Mouse (Mus musculus) stomach, postnatal 0 days (tissue): ENCODE measurements at regions not wholly inside any gene's neighbourhood (a gene's known extent, or its start where the extent isn't known, plus 50 kb on each side); places are given as distances from the start of the nearest gene placed in this dataset.

ENCODE experiments used
- ATAC-seq: fragments of 200-750 bp; cut with Nextera tagmentation; 2 replicates; pipeline ENCODE4 v1.8.0; 2017; ENCODE audit not compliant: low FRiP score, low TSS enrichment
- DNase-seq: peaks from one replicate; pipeline ENCODE4 v3.0.0-alpha.2; 2016; ENCODE audit warnings: low spot score
- H3K27ac ChIP-seq: fragments of 300-500 bp; sonication (generic); replicated peaks from 2 replicates; pipeline ENCODE4 v1.5.1; 2014; ENCODE audit warnings: mild to moderate bottlenecking, control low read depth
- H3K27me3 ChIP-seq: fragments of 300-500 bp; sonication (generic); 2 replicates; pipeline ENCODE4 v1.6.1; 2014; ENCODE audit warnings: low read length; ENCODE audit not compliant: control insufficient read depth, insufficient read depth
- H3K36me3 ChIP-seq: fragments of 300-500 bp; sonication (generic); 2 replicates; pipeline ENCODE4 v1.6.1; 2014; ENCODE audit warnings: low read length, mixed read lengths; ENCODE audit not compliant: control insufficient read depth, insufficient read depth
- H3K4me1 ChIP-seq: fragments of 300-500 bp; sonication (generic); replicated peaks from 2 replicates; pipeline ENCODE4 v1.6.1; 2014; ENCODE audit warnings: antibody characterized with exemption; ENCODE audit not compliant: control insufficient read depth, insufficient read depth
- H3K4me2 ChIP-seq: fragments of 300-500 bp; sonication (generic); replicated peaks from 2 replicates; pipeline ENCODE4 v1.6.1; 2014; ENCODE audit warnings: low read depth, mild to moderate bottlenecking, control low read depth, moderate library complexity
- H3K4me3 ChIP-seq: fragments of 300-500 bp; sonication (generic); 2 replicates; pipeline ENCODE4 v1.5.1; 2014; ENCODE audit warnings: low read depth, low read length, control low read depth
- H3K9ac ChIP-seq: fragments of 300-500 bp; sonication (generic); 2 replicates; pipeline ENCODE4 v1.6.1; 2014; ENCODE audit warnings: mild to moderate bottlenecking, low read length, control low read depth, mixed read lengths
- H3K9me3 ChIP-seq: fragments of 300-500 bp; sonication (generic); 2 replicates; pipeline ENCODE4 v1.6.1; 2016; ENCODE audit warnings: low read length; ENCODE audit not compliant: control insufficient read depth
- CTCF ChIP-seq: IDR thresholded peaks from 2 replicates; pipeline ENCODE4 v1.5.1; 2016; ENCODE audit warnings: antibody characterized with exemption, low read depth, mild to moderate bottlenecking, moderate library complexity
- EP300 ChIP-seq: optimal IDR thresholded peaks from 2 replicates; pipeline ENCODE3; 2016; ENCODE audit warnings: antibody characterized with exemption
- WGBS: fragments of 180-500 bp; shearing (Covaris S2); extraction: QIAGEN DNeasy Blood & Tissue Kit; methylation state at CpG from one replicate; pipeline ENCODE4 v1.1.7; 2014; 5-methylcytosine and 5-hydroxymethylcytosine counted together

DNA sequence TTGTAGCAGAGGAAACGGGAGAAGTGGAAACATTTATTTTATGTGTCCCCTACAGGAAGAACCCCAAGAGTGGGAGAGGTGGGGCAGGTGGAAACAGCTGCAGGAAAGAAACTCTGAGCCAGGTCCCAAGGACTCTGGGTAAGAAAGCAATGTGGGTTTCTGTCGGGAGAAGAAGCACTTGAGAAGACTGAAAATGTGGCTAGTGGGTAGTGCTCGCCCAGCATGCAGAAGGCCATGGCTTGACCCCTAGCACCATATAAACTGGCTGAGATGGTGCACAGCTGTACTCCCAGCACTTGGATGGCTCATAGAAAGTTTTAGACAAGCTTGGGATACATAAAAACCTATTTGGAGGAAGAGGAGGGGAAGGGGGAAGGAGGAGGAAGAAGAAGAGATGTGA lies 71.9 kb upstream of the Jade1 start:
- Histone ChIP-seq H3K9ac (no peak overlapping the region), H3K27me3 (no peaks in the 10 kb centered on the region), H3K4me2 (no peak overlapping the region), H3K27ac (no peak overlapping the region), H3K4me1 (no peaks in the 10 kb centered on the region), H3K4me3 (no peak overlapping the region), H3K9me3 (no peaks in the 10 kb centered on the region), H3K36me3 (no peaks in the 10 kb centered on the region)
- DNase-seq = no peak
- WGBS = 57% methylated on average over 3 of the region's 3 CpGs
- ATAC-seq = no peak
- TF ChIP-seq EP300 (no peak), CTCF (no peak)

DNA sequence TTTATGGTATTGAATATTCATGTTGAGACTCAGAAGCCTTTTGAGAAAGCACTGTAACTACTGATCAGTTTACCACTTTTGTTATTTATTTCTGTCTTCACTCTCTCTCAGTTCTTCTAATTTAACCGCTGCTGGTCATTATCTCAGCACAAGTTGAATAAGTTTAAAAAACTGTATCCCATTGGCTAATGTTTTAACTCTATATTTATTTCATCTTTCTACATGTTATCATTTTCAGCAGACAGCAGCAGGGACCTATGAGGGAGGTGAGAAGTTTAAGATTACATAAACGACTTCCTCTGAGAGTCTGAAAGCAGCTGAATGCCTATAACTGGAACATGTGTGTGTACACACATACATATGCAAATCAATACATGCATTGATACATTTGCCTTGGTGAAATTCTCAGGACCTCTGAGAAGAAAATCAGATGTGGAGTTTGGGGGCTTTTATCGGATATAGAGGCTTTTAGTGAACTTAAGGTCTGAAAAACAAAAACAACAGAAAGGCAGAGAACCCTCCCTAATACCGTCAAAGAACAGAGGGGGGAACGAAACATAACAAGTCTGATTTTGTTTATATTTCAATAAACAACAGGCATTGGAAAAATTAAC lies 72.5 kb upstream of the Jade1 start:
- no peak for ATAC-seq
- 35% methylated on average over 5 of the region's 5 CpGs for WGBS
- Histone ChIP-seq H3K4me1 (no peaks in the 10 kb centered on the region), H3K9me3 (no peaks in the 10 kb centered on the region), H3K36me3 (no peaks in the 10 kb centered on the region), H3K4me2 (no peak overlapping the region), H3K4me3 (no peak overlapping the region), H3K9ac (no peak overlapping the region), H3K27me3 (no peaks in the 10 kb centered on the region), H3K27ac (no peak overlapping the region)
- no peak for TF ChIP-seq CTCF
- TF ChIP-seq EP300 = no peak
- no peak for DNase-seq

DNA sequence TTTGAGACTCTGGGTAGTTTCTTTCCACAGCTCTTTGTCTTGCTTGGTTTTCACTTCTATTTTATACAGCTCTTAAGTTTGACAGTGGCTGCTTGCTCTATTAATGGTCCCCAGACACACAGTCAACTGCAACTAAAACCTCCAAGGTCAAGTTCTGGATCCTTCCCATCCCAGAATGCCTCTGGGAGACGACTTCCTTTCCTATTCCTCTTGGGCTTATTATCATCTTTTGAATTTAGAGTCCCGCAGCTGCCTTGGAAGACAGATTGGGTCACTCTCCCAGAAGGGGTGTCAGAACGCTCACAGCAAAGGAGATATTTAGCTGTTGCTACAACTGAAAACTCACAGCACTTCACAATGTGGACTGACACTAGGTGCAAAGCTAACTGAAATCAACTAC lies 75.3 kb upstream of the Jade1 start:
- ATAC-seq = no peak
- Histone ChIP-seq H3K27ac (no peak overlapping the region), H3K9me3 (no peaks in the 10 kb centered on the region), H3K4me3 (no peak overlapping the region), H3K9ac (no peak overlapping the region), H3K4me1 (no peaks in the 10 kb centered on the region), H3K36me3 (no peaks in the 10 kb centered on the region), H3K4me2 (no peak overlapping the region), H3K27me3 (no peaks in the 10 kb centered on the region)
- no peak for DNase-seq
- TF ChIP-seq EP300 (no peak), CTCF (no peak)
- WGBS = 51% methylated on average over 3 of the region's 3 CpGs

DNA sequence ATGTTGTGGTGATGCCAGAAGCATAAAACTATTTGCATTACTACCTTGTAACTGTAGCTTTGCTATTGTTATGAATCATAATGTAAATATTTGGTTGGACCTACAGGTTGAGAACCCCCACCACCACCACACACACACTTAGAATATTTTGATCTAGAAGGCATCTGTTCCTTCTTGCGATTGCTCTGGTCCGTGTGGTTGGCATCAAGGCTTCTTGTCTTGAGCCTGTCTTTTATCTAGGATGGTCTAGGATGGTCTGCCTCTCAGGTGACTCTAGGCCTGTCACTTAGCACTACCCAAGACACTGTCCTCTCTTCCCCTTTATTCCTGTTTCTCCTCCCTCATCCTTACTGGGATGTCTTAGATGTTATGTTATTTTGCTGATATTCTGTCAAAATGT lies 76.6 kb upstream of the Jade1 start:
- Histone ChIP-seq H3K4me1 (no peaks in the 10 kb centered on the region), H3K9ac (no peak overlapping the region), H3K4me3 (no peak overlapping the region), H3K36me3 (no peaks in the 10 kb centered on the region), H3K4me2 (no peak overlapping the region), H3K27me3 (no peaks in the 10 kb centered on the region), H3K9me3 (no peaks in the 10 kb centered on the region), H3K27ac (no peak overlapping the region)
- no peak for TF ChIP-seq EP300
- TF ChIP-seq CTCF = no peak
- no peak for DNase-seq
- ATAC-seq = no peak
- 71% methylated on average over 2 of the region's 2 CpGs for WGBS

DNA sequence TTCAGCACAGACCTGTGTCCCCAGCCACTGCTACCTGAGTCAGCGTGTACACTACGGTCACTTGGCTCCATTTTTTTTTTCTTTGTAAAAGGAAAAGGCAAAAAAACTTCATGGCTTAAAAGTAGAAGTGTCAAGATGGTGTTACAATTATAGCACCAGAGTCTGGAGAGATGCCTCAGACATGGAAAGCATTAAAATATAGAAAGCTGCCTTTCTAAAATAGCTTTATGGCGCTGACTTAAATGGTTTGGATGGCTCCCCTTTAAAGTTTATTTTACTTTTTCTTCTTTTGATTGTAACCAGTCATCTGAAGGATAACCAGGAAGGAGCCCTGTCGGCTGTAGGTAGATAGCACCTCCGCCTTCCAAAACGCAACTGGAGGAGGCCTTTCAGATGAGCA lies 79.0 kb upstream of the Jade1 start:
- no peaks in the 10 kb centered on the region for H3K27me3 ChIP-seq
- no peaks in the 10 kb centered on the region for H3K36me3 ChIP-seq
- DNase-seq (no peak), ATAC-seq (no peak)
- 88% methylated on average over 6 of the region's 6 CpGs for WGBS
- no peak overlapping the region for H3K9ac ChIP-seq
- H3K4me3 ChIP-seq = no peak overlapping the region
- no peak for TF ChIP-seq CTCF
- TF ChIP-seq EP300 = no peak
- no peak overlapping the region for H3K4me2 ChIP-seq
- no peaks in the 10 kb centered on the region for H3K4me1 ChIP-seq
- no peaks in the 10 kb centered on the region for H3K9me3 ChIP-seq
- no peak overlapping the region for H3K27ac ChIP-seq

DNA sequence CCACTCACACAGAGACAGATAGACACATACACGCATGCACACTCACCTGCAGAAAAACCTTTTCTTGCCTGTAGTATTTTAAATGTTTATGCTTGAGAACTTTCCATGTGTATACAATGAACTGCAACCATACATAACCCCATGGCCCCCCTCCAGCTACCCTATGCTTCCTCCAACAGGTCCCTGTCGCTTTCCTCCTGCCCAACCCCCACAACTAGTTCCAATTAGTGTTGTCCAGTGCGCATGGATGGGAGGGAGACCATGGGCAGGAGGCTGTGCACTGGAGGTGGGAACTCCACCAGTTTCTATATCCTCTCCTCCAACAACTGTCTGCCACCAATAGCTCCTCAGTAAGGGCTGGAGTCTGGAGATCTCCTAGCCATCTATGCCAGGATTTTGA lies 82.9 kb upstream of the Jade1 start:
- Histone ChIP-seq H3K4me1 (no peaks in the 10 kb centered on the region), H3K4me3 (no peak overlapping the region), H3K27me3 (no peaks in the 10 kb centered on the region), H3K27ac (no peak overlapping the region), H3K9me3 (no peaks in the 10 kb centered on the region), H3K9ac (no peak overlapping the region), H3K4me2 (no peak overlapping the region), H3K36me3 (no peaks in the 10 kb centered on the region)
- 84% methylated on average over 3 of the region's 3 CpGs for WGBS
- TF ChIP-seq CTCF = no peak
- no peak for TF ChIP-seq EP300
- ATAC-seq (no peak), DNase-seq (no peak)
